Mouse (Mus musculus) right cerebral cortex, postnatal 25 days (tissue): Measurements from ENCODE around the gene Map4k2.
A peak's percentile ranks its signal among the peaks of the same experiment; 100 is the strongest.

Source experiments
- DNase-seq: peaks from one replicate; pipeline ENCODE4 v3.0.0; 2022

The Map4k2 gene

DNA sequence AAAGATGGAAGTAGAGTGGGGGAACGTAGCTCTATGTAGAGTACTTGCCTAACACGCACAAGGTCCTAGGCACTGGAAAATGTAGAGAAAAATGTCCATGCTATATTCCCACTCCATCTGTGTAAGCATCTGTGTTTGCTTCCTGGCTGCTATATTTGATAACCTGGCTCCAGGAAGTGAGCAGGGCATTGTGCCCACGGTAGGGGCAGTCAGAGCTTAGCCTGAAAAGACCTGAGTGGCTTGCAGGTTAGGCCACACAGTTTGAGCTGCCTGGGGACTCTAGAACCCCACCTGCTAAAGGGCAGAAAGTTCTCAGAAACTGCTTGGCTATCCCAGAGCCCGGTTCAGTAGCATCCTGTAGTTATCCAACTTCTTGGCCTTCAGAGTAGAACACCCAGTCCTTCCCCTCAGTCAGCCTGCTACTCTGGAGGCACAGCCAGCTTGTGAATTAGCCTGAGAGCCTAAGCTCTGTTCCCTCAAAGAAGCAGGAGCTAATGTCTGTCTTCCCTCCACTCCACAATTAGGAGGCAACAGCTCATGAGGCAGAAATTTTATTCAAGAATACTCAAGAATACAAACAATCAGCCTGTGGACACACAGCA, 41.5 kb downstream of the Map4k2 start:
- DNase-seq = no peak

DNA sequence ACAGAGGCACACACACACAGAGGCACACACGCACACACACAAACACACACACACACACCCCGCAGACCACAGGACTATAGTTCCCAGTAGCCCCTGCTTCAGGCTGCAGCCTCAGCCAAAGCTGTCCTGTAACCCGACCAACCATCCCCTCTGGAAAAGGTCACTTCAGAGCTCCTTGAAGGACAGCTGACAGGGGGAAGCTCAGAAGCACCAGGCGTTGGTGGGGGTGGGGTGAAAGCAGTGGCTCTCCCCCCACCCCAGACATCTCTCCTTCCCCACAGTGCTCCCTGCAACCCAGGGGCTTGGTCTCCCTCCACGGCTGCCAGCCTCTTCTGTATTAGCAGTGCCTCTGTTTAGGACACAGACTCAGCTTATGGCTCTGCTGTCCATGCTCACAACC, 42.5 kb downstream of the Map4k2 start:
- DNase-seq = no peak

DNA sequence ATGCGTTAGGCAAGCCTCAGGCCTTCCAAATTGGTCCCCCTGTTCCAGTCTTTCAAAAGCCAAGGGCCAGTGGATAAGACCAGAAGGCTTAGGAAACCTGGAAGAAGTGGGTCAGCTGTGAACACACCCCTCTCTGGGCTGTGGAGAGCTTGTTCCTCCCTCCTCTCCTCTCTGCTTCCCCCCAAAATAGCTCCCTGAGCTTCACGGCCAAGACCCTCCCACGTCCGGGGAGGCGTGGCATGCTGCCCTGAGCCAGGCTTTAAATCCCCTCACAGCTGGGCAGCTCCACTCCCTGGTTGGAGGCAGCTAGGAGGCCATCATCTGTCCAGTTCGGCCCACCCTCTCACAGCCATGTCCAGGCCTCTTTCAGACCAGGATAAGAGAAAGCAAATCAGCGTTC, 43.2 kb downstream of the Map4k2 start, which contains the start of gene Pygm:
Gene Pygm, plus strand, starts transcription at position 272 of the 400 bp plus-strand sequence.
- peak; percentile 63 for DNase-seq

DNA sequence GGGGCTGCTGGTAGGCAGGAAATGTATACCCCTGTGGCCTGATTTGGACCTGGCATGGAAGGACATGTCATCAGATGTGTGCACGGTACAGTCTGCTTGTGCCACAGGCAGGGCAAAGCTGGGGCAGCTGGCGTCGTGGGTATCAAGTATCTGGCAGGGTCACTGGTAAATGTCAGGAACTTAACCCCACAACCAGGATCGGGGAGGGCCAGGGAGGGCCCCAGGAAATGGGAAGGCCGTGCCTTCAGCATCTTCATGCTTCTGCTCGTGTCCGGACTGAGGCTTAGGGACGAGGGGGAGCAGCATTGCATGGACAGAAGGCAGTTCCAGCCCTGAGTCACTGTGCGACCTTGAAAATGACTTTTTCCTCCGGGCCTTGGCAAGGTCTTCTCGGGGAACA, 44.0 kb downstream of the Map4k2 start:
- DNase-seq = no peak

DNA sequence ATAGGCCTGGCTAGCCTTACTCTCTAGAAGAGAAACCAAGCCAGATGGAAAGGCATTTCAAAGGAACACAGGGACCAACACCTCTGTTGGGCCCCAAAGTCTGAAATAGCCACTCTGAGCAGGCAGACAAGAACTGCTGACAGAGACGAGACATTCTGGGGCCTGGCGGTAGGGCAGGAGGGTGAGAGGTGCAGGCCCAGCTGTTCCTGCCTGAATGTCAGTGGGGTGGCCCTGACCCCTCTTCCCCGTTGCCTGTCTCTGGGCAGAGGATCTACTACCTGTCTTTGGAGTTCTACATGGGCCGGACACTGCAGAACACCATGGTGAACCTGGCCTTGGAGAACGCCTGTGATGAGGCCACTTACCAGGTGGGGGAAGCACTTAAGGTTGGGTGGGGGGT, 44.5 kb downstream of the Map4k2 start:
- no peak for DNase-seq

DNA sequence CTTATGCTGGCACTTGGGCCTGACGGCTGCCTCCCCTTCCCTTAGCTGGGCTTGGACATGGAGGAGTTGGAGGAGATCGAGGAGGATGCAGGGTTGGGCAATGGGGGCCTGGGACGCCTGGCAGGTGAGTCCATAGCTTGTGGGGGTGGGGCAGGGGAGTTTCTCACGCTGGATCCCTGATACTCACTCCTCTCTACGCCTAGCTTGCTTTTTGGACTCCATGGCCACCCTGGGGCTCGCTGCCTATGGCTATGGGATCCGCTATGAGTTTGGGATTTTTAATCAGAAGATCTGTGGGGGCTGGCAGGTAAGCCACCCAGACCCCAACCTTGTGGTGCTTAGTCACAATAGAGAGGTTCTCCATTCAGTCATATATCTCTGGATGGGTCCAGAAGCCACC, 44.9 kb downstream of the Map4k2 start:
- no peak for DNase-seq

DNA sequence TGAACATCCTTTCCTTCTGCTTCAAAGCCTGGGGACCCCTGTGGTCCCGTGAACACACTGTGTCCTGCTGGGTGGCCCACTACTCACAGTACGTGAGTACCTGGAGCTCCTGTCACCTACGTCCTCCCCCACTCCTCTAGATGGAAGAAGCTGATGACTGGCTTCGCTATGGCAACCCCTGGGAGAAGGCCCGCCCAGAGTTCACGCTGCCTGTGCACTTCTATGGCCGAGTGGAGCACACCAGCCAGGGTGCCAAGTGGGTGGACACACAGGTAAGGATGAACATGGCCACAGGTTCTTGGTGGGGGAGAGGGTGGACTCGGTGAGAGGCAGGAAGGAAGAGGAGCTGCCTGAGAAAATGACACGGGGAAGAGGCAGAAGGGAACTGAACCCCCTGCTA, 45.3 kb downstream of the Map4k2 start:
- DNase-seq = no peak

DNA sequence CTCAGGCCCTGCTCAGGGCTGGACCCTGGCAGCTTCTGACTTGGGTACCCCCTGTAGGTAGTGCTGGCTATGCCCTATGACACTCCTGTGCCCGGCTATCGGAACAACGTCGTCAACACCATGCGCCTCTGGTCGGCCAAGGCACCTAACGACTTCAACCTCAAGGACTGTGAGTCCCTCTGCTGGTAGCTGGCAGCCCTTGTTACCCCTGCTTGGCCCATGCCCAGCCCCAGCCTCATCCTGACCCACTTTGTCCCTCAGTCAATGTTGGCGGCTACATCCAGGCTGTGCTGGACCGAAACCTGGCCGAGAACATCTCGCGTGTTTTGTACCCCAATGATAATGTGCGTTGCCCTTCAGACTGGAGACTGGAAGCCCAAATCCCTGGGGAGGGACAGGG, 47.1 kb downstream of the Map4k2 start:
- DNase-seq = no peak

DNA sequence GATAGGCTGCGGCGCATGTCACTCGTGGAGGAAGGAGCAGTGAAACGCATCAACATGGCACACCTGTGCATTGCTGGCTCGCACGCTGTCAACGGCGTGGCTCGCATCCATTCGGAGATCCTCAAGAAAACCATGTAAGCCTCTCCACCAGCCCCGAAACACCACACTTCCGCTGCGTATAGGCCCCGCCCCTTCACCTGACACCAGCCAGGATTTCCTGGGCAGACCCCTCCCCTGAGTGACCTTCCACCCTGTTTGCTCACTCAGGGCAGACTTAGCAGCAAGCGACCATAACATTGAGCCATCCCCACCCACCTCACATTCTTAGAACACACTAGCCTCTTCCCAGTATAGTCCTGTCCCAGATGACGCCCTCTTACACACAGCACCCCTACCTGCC, 48.9 kb downstream of the Map4k2 start:
- DNase-seq = no peak

DNA sequence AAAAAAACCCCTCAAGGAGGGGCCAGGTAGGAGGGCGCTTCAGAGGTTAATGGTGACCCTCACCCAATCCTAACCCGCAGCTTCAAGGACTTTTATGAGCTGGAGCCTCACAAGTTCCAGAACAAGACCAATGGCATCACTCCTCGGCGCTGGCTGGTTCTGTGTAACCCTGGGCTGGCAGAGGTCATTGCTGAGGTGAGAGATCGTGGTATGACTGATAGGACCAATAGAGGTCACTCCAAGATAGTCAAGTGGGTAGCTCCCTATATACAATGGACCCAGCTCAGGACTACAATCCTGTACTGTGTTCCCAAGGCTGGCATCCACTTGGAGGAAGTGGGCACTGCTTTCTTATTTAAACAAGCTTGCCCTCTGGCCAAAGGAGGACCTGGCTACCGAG, 49.3 kb downstream of the Map4k2 start:
- DNase-seq = no peak

DNA sequence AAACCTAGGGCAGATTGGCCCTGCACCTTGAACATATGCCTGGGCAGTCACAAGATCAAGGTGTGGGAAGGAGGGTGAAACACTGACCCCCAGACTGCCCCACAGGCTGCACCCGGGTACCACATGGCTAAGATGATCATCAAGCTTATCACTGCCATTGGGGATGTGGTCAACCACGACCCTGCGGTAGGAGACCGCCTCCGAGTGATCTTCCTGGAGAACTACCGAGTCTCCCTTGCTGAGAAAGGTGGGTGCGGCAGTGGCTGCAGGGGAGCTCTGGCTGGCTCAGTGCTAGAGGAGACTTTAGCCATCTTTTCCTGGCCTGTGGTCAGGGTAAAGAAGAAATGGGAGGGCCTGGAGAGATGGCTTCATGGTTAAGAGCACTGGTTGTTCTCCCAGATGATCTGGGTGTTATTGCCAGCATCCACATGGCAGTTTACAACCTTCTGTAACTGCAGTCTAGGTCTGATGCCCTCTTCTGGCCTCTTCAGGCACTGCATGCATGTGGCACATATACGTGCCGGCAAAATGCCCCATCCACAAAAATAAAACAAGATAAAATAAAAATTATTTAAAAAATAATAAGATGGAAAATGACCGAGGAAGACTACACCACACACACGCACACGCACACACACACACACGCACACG, 51.9 kb downstream of the Map4k2 start:
- no peak for DNase-seq

DNA sequence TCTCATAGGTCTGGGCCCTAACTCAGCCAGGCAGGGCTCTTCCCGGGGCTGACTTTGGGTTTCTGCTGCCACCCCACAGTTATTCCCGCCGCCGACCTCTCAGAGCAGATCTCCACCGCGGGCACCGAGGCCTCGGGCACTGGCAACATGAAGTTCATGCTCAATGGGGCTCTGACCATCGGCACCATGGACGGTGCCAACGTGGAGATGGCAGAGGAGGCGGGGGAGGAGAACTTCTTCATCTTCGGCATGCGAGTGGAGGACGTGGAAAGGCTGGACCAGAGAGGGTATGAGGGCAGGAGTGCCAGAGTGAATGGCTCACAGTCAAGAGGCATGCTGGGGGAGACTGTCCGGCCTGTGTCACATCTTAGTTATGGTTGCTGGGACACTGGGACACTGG, 52.7 kb downstream of the Map4k2 start:
- no peak for DNase-seq

DNA sequence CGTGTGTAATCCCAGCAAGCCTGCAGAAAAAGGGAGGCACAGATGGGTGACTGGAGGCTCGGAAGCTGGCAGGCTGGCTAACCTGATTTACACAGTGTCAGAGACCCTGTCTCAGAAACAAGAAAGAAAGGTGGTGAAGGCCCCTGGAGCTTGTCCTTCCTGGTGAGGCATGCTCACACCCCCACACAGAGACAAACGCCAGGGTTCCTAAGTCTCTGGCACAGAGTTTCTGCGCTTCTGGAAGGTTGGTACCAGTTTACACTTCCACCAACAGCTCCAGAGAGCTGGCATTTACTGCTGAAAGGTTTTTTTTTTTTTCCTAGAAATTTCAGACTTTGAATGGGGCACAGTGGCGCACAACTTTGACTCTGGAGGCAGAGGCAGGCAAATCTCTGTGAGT, 55.3 kb downstream of the Map4k2 start:
- no peak for DNase-seq

DNA sequence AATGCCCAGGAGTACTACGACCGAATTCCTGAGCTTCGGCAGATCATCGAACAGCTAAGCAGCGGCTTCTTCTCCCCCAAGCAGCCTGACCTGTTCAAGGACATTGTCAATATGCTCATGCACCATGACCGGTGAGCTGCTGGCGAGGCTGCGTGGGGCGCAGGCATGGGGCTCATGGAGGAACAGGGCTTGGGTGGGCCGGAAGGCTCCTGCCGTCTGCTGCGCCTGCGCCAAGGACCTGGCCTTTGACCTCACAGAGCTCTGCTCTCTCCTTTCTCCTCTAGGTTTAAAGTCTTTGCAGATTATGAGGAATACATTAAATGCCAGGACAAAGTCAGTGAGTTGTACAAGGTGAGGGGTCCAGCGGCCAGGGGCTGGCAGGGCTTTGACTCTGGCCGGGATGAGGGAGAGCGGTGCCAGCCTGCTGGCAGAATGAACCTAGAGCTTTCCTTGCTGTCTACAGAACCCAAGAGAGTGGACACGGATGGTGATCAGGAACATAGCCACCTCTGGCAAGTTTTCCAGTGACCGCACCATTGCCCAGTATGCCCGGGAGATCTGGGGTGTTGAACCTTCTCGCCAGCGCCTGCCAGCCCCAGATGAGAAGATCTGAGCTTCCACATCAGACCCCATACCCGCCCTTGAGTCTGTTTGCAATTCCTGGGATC, 56.8 kb downstream of the Map4k2 start:
- DNase-seq = no peak

DNA sequence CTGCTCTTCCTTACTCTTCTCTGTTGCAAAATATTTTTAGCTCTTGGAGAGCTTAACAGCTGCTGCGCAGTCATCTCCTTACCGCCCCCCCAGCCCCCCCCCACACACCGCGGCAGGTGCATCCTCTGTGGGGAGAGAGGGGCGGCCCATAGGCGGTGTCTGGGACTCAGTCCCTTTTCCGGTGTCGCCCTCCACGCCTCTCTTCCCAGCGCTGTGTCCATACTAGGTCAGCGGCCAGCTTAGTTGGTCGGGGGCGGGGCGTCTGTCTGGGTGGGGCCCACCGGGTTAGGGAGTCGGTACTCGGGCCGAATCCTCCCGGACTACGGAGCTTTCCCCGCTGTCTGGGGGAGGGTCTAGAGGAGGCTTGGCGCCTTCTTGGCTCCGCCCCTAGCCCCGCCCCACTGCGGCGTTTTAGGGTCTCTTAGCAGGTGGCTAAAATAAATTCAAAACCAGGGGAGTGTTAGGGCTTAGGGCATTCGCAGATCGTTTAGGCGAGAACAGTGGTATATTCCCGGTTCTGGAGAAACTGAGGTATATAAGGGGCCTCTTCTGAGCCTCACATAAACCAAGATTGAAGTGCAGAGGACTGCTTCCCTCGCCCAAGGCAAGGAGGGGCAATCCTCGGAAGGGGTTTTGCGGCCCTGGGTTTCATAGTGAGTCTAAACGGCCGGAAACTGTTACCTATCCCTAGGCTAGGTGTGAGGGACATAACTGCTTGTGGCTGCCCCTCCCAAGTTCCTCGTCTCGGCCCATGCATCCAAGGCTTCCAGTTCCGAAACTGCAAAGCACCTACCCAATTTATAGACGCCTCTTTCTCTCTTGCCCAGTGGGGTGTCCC, 57.7 kb downstream of the Map4k2 start:
- no peak for DNase-seq

DNA sequence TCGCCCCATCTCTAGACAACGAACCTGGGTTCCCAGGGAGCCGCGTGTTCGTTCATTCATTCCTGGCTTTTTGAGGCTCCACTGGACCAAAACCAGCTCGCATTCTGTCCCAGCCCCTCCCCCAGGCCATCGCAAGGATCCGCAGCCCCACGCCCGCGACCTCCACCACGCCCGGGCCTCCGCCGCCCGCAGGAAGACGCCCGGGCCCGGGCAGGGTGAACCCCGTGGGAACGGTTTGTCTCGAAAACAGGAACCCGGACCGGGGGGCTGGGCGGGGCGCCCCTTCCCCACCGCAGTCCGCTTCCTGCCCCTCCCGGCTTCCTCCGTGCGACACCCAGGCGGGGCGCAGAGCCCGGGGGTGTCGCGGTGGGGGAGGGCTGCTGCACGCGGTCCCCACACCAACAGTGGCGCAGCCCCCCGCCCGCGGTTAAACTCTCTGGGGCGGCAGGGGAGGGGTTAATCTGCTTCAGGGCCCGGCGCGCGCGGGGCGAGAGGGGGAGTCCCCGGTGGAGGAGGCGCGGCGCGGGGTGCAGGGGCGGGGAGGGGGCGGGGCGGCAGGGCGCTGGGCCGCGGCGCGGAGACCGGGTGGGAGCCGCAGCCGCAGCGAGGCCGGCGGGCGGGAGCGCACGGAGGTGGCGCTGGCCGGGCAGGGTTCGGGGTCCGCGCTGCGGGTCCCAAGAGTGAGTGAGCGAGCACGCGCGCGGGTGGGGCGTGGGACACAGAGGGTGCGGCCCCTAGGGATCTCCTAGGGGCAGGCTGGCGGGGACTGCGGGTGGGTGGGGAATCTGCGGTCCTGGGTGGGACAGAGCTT, 58.6 kb downstream of the Map4k2 start, which contains the start of gene Rasgrp2:
Gene Rasgrp2, plus strand, starts transcription at position 56 of the 811 bp plus-strand sequence.
- DNase-seq = no peak

DNA sequence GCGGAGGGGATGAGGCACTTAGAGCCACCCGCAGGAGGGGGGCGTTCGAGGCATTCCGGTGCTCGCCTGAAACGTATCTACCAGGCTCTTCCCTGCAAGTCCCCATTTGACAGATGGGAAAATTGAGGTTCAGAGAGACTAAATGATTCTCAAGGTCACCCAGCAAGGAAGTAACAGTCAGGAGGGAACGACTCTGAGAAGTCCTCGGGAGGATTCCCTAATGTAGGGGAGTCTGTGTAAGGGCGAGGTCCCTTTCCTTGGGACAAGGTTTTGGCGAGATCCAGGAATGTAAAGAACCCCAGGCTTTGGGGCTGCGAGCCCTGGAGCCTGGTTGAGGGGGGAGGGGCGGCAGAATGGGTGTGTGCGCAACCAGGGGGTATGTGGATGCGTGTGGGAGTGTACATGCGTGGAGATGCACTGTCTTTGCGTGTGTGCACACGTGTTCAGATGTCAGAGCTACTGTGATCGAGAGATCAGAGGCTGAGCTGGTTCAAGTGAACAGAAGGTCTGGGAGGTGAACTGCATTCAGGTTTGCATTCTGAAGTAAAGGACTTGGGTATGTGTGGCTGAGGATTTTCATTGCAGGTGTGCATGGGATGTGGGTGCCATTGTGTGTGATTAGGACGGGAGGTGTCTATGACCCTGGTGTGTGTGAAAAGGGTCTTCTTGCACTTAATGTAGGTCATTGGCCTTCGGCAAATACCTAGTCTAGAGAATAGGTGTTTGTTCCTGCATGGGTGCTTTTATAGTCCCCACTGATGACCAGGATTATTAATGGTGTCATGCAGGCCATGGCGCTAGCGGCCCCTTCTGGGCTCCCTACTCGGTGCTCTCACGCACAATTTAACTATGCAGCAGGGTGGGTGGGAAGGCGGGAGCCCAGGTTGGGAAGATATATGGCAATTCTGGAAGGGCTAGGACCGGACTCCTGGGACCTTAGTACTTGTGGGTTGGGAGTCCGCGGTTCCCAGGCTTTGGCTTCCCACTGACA, 59.5 kb downstream of the Map4k2 start:
- DNase-seq = no peak

DNA sequence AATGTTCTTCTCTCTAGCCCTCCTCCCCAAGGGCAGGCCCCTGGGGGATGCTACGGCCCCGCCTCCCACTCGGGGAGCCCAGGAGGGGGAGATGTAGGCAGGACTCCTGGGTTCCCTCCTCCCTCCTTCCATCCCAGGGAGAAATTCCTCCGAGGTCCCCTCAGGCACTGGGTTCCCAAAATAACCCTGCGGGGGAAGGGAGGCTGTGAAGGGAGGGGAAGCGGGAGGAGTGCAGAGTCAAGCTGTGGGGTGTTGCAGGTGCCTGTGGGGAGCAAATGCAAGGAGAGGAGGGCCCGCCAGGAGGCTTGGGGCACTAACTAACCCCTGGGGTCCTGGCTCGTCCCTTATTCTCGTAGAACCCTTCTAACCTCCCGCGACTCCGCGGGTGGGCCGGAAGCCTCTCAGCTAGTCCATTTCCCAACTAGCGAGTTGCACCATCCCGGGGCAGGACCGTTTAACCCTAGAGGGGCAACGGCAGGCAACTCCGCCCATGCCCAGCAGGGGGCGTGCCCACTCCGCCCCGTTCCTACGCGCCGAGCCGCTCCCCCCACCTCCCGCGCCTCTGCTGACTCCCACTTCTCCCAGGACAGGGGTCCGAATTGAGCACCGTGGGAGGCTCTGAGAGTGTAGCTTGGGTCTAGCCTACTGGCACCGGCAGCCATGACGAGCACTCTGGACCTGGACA, 60.3 kb downstream of the Map4k2 start:
- DNase-seq = no peak

DNA sequence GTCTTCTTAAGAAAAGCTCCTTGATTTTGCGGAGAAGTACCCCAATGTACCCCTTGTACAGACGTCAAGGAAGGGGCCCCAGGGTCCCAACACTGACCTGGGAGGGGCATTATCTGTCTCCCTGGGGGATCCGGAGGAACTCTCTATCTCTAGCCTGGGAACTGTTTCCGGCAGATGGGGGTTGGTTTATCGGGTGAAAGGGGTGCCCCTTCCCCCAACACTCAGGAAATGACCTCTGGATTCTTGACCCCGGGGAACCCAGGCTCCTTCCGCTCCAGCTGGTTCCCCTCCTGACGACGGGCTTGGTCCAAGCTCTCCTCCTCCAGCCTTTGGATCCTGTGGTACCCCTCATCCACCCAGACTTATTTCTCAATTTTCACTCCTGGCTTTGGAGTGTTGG, 61.0 kb downstream of the Map4k2 start:
- DNase-seq = no peak

DNA sequence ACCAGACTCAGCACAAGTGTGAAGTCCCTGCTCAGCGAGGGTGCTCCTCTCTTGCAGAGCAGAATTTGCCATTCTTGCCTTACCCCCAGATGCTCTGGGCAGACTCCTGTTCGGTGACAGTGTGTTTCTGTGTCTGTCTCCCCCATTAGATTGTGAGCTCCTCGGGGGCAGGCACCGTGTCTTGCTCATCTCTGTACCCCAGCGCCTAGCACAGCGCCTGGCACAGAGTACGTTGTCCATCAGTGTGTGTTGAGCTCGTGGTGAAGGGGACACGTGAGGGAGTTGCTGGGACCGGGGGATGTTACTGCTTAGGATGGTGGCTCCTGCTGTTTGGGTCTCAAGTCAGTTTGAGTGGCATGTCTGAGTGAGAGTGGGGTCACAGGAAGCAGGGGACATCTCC, 62.9 kb downstream of the Map4k2 start:
- DNase-seq = no peak
